8 mouse cellular contexts compared by ENCODE assay signal in the genomic region with DNA sequence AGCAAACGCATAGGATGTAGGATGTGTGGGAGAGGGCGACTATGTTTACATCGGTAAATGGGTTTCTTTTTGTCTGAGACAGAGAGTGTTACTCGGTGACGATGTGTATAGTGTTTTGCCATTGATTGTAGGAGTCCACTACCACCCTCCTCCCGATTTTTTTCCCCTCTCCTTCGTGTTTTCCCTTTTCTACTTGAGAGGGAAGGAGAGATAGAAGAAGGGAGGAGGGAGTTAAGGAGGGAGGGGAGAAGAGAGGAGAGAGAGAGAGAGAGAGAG.
A peak's percentile ranks its signal among the peaks of the same experiment; 100 is the strongest.
DNase-seq lines count a peak whose midpoint lies in the region; ATAC-seq and TF ChIP-seq lines count a peak whose summit lies in the region.

No protein-coding gene starts in this region.

- H3K27ac ChIP-seq in heart, postnatal 0 days (ENCODE audit: low read depth): no peak overlapping the region
- no peak overlapping the region for H3K27ac ChIP-seq in embryonic facial prominence, embryonic 12.5 days
- H3K27ac ChIP-seq in hindbrain, embryonic 13.5 days: peak overlapping the region; percentile 94
- H3K27ac ChIP-seq in midbrain, embryonic 15.5 days: peak overlapping the region; percentile 93

- no peak for TF ChIP-seq EP300 in heart, postnatal 0 days (IDR thresholded peaks at IDR 0.05; ENCODE audit: low read depth)

- peaks cover 12% of the 10 kb centered on the region for H3K4me1 ChIP-seq in heart, postnatal 0 days (ENCODE audit: control insufficient read depth, insufficient read depth)
- H3K4me1 ChIP-seq in embryonic facial prominence, embryonic 12.5 days: peaks cover 29% of the 10 kb centered on the region; the same call in 1 of the 2 replicates
- H3K4me1 ChIP-seq in hindbrain, embryonic 13.5 days (replicated peaks): peaks cover 34% of the 10 kb centered on the region
- H3K4me1 ChIP-seq in midbrain, embryonic 15.5 days: peaks cover 21% of the 10 kb centered on the region

- H3K9ac ChIP-seq in heart, postnatal 0 days (replicated peaks; ENCODE audit: low read depth, low read length): no peak overlapping the region
- peak overlapping the region; percentile 33; the same call in 1 of the 2 replicates for H3K9ac ChIP-seq in embryonic facial prominence, embryonic 12.5 days
- H3K9ac ChIP-seq in hindbrain, embryonic 13.5 days: peak overlapping the region; percentile 83
- H3K9ac ChIP-seq in midbrain, embryonic 15.5 days: peak overlapping the region; percentile 85

- H3K4me3 ChIP-seq in heart, postnatal 0 days (ENCODE audit: low read depth, low read length): peak overlapping the region; percentile 15
- H3K4me3 ChIP-seq in embryonic facial prominence, embryonic 12.5 days: peak overlapping the region; percentile 34
- peak overlapping the region; percentile 58 for H3K4me3 ChIP-seq in hindbrain, embryonic 13.5 days
- H3K4me3 ChIP-seq in midbrain, embryonic 15.5 days: peak overlapping the region; percentile 69

- WGBS in heart, postnatal 0 days: 5% methylated on average over 7 of the region's 7 CpGs
- 1% methylated on average over 7 of the region's 7 CpGs for WGBS in embryonic facial prominence, embryonic 12.5 days
- WGBS in hindbrain, embryonic 13.5 days: under 1% methylated on average over 7 of the region's 7 CpGs
- WGBS in midbrain, embryonic 15.5 days: 2% methylated on average over 7 of the region's 7 CpGs

- H3K27me3 ChIP-seq in heart, postnatal 0 days (ENCODE audit: control insufficient read depth, insufficient read depth, low read length): peaks cover 43% of the 10 kb centered on the region
- H3K27me3 ChIP-seq in embryonic facial prominence, embryonic 12.5 days: peaks cover 52% of the 10 kb centered on the region
- H3K27me3 ChIP-seq in hindbrain, embryonic 13.5 days: peaks cover 24% of the 10 kb centered on the region
- H3K27me3 ChIP-seq in midbrain, embryonic 15.5 days (replicated peaks): no peaks in the 10 kb centered on the region

- intact Hi-C loops in heart, postnatal 25 days (cut with DNase I): no loop called here

- H3K9me3 ChIP-seq in heart, postnatal 0 days (replicated peaks; ENCODE audit: control insufficient read depth, low read length): no peaks in the 10 kb centered on the region
- no peaks in the 10 kb centered on the region for H3K9me3 ChIP-seq in embryonic facial prominence, embryonic 12.5 days
- H3K9me3 ChIP-seq in hindbrain, embryonic 13.5 days: no peaks in the 10 kb centered on the region
- H3K9me3 ChIP-seq in midbrain, embryonic 15.5 days: no peaks in the 10 kb centered on the region

- no peak for TF ChIP-seq CTCF in heart, postnatal 0 days (IDR thresholded peaks at IDR 0.05; ENCODE audit: low read depth)

- no peak for ATAC-seq in heart, postnatal 0 days (ENCODE audit: insufficient read depth, low read depth)
- no peak for ATAC-seq in embryonic facial prominence, embryonic 12.5 days (ENCODE audit: insufficient number of reproducible peaks, insufficient read depth, low FRiP score, low TSS enrichment)
- ATAC-seq in hindbrain, embryonic 13.5 days (ENCODE audit: low FRiP score): peak; percentile 52
- peak; percentile 22 for ATAC-seq in midbrain, embryonic 15.5 days (replicated peaks)
- no peak for ATAC-seq in monocyte, adult 5-6 weeks (replicated peaks; ENCODE audit: insufficient number of reproducible peaks, low FRiP score, low TSS enrichment, poor library complexity, severe bottlenecking)
- ATAC-seq in megakaryocyte-erythroid progenitor cell, adult 5-6 weeks (replicated peaks; ENCODE audit: low FRiP score, low TSS enrichment, poor library complexity, severe bottlenecking): no peak

- H3K36me3 ChIP-seq in heart, postnatal 0 days (replicated peaks; ENCODE audit: control insufficient read depth, insufficient read depth, low read length): no peaks in the 10 kb centered on the region
- H3K36me3 ChIP-seq in embryonic facial prominence, embryonic 12.5 days: no peaks in the 10 kb centered on the region
- no peaks in the 10 kb centered on the region for H3K36me3 ChIP-seq in hindbrain, embryonic 13.5 days
- no peaks in the 10 kb centered on the region for H3K36me3 ChIP-seq in midbrain, embryonic 15.5 days (replicated peaks)

- DNase-seq in heart, postnatal 0 days (ENCODE audit: low spot score): no peak
- DNase-seq in heart, postnatal 25 days (ENCODE audit: low spot score): no peak
- DNase-seq in cerebellum, postnatal 10 days: no peak

- H3K4me2 ChIP-seq in heart, postnatal 0 days (ENCODE audit: low read depth, low read length): peak overlapping the region; percentile 57
- peak overlapping the region; percentile 53 for H3K4me2 ChIP-seq in embryonic facial prominence, embryonic 12.5 days (replicated peaks)
- peak overlapping the region; percentile 95 for H3K4me2 ChIP-seq in hindbrain, embryonic 13.5 days
- peak overlapping the region; percentile 96 for H3K4me2 ChIP-seq in midbrain, embryonic 15.5 days

Comparison
In these comparisons a context has a peak if more than half of its experiments do, and no peak if none do; other contexts are left out.
1. ATAC-seq: peak in hindbrain, embryonic 13.5 days (single experiment) and midbrain, embryonic 15.5 days (single experiment); none in heart, postnatal 0 days (single experiment), embryonic facial prominence, embryonic 12.5 days (single experiment), monocyte, adult 5-6 weeks (single experiment) and megakaryocyte-erythroid progenitor cell, adult 5-6 weeks (single experiment).
2. H3K27ac ChIP-seq: peak in hindbrain, embryonic 13.5 days (single experiment) and midbrain, embryonic 15.5 days (single experiment); none in heart, postnatal 0 days (single experiment) and embryonic facial prominence, embryonic 12.5 days (single experiment).
3. H3K4me3 ChIP-seq: peak in every context shown above with its lines; median percentile 69 in midbrain, embryonic 15.5 days; 58 in hindbrain, embryonic 13.5 days; 34 in embryonic facial prominence, embryonic 12.5 days; 15 in heart, postnatal 0 days.
4. Peak in every context shown above with its lines, with median percentiles within 50 percentile points of each other: H3K4me2 ChIP-seq.